Mouse (Mus musculus): ENCODE results near the gene Gm20388. TPM values are rescaled to one million over a fixed set of nuclear protein-coding genes. Genes with fewer than 3 reads are reported as not detected.

Gene Gm20388
- polyA plus RNA-seq, 1 experiment: 28.1 TPM

- H3K4me3 ChIP-seq (ENCODE audit: low read depth, low read length): no peak overlapping the region
- H3K9me3 ChIP-seq (replicated peaks; ENCODE audit: control insufficient read depth, insufficient read depth, low read length, poor library complexity, severe bottlenecking): no peaks in the 10 kb centered on the region
- no peaks in the 10 kb centered on the region for H3K4me1 ChIP-seq (ENCODE audit: control insufficient read depth, insufficient read depth, low read length)
- no peaks in the 10 kb centered on the region for H3K27me3 ChIP-seq (ENCODE audit: control insufficient read depth, insufficient read depth, low read length, poor library complexity, severe bottlenecking)
- H3K36me3 ChIP-seq (ENCODE audit: control insufficient read depth, insufficient read depth, low read length, poor library complexity, severe bottlenecking): peaks cover 11% of the 10 kb centered on the region
- no peak overlapping the region; the same call in 1 of the 2 replicates for H3K27ac ChIP-seq (ENCODE audit: insufficient read depth, low read length)
- TF ChIP-seq EP300 (IDR thresholded peaks at IDR 0.05; ENCODE audit: insufficient read depth, low read depth, low read length) (no peak), CTCF (IDR thresholded peaks at IDR 0.05; ENCODE audit: low read depth, low read length) (no peak), POLR2A (IDR thresholded peaks at IDR 0.05; ENCODE audit: insufficient read depth, low read length) (no peak)
- H3K9ac ChIP-seq (ENCODE audit: low read depth, poor library complexity, severe bottlenecking): no peak overlapping the region
Measured at GRCm38 (mm10) chr8:121846815-121847214, 1936.2 kb downstream of the Gm20388 start.

GRCm38 (mm10) chr8:121847261-121847822 lies 1936.7 kb downstream of the Gm20388 start:
- Histone ChIP-seq H3K4me3 (ENCODE audit: low read depth, low read length) (no peak overlapping the region), H3K36me3 (ENCODE audit: control insufficient read depth, insufficient read depth, low read length, poor library complexity, severe bottlenecking) (peaks cover 11% of the 10 kb centered on the region), H3K4me1 (ENCODE audit: control insufficient read depth, insufficient read depth, low read length) (peaks cover 2% of the 10 kb centered on the region), H3K9me3 (replicated peaks; ENCODE audit: control insufficient read depth, insufficient read depth, low read length, poor library complexity, severe bottlenecking) (no peaks in the 10 kb centered on the region), H3K27ac (ENCODE audit: insufficient read depth, low read length) (no peak overlapping the region; the same call in 1 of the 2 replicates), H3K27me3 (ENCODE audit: control insufficient read depth, insufficient read depth, low read length, poor library complexity, severe bottlenecking) (no peaks in the 10 kb centered on the region), H3K9ac (ENCODE audit: low read depth, poor library complexity, severe bottlenecking) (no peak overlapping the region)
- TF ChIP-seq CTCF (IDR thresholded peaks at IDR 0.05; ENCODE audit: low read depth, low read length): no peak
- no peak for TF ChIP-seq POLR2A (IDR thresholded peaks at IDR 0.05; ENCODE audit: insufficient read depth, low read length)
- TF ChIP-seq EP300 (IDR thresholded peaks at IDR 0.05; ENCODE audit: insufficient read depth, low read depth, low read length): no peak

GRCm38 (mm10) chr8:121847987-121848386 lies 1937.3 kb downstream of the Gm20388 start:
- TF ChIP-seq EP300 (IDR thresholded peaks at IDR 0.05; ENCODE audit: insufficient read depth, low read depth, low read length) (no peak), CTCF (IDR thresholded peaks at IDR 0.05; ENCODE audit: low read depth, low read length) (no peak), POLR2A (IDR thresholded peaks at IDR 0.05; ENCODE audit: insufficient read depth, low read length) (no peak)
- peak overlapping the region; percentile 49; the same call in 1 of the 2 replicates for H3K9ac ChIP-seq (ENCODE audit: low read depth, poor library complexity, severe bottlenecking)
- H3K27me3 ChIP-seq (ENCODE audit: control insufficient read depth, insufficient read depth, low read length, poor library complexity, severe bottlenecking): no peaks in the 10 kb centered on the region
- H3K4me1 ChIP-seq (ENCODE audit: control insufficient read depth, insufficient read depth, low read length): peaks cover 2% of the 10 kb centered on the region
- peaks cover 10% of the 10 kb centered on the region for H3K36me3 ChIP-seq (ENCODE audit: control insufficient read depth, insufficient read depth, low read length, poor library complexity, severe bottlenecking)
- no peak overlapping the region for H3K27ac ChIP-seq (ENCODE audit: insufficient read depth, low read length)
- no peaks in the 10 kb centered on the region for H3K9me3 ChIP-seq (replicated peaks; ENCODE audit: control insufficient read depth, insufficient read depth, low read length, poor library complexity, severe bottlenecking)
- no peak overlapping the region for H3K4me3 ChIP-seq (ENCODE audit: low read depth, low read length)

GRCm38 (mm10) chr8:121848495-121848894 lies 1937.9 kb downstream of the Gm20388 start:
- Histone ChIP-seq H3K4me1 (ENCODE audit: control insufficient read depth, insufficient read depth, low read length) (peaks cover 2% of the 10 kb centered on the region), H3K9ac (ENCODE audit: low read depth, poor library complexity, severe bottlenecking) (peak overlapping the region; percentile 49), H3K4me3 (ENCODE audit: low read depth, low read length) (no peak overlapping the region), H3K27ac (ENCODE audit: insufficient read depth, low read length) (peak overlapping the region; percentile 11; the same call in 1 of the 2 replicates), H3K9me3 (replicated peaks; ENCODE audit: control insufficient read depth, insufficient read depth, low read length, poor library complexity, severe bottlenecking) (no peaks in the 10 kb centered on the region), H3K27me3 (ENCODE audit: control insufficient read depth, insufficient read depth, low read length, poor library complexity, severe bottlenecking) (no peaks in the 10 kb centered on the region), H3K36me3 (ENCODE audit: control insufficient read depth, insufficient read depth, low read length, poor library complexity, severe bottlenecking) (peaks cover 6% of the 10 kb centered on the region)
- TF ChIP-seq POLR2A (IDR thresholded peaks at IDR 0.05; ENCODE audit: insufficient read depth, low read length): no peak
- TF ChIP-seq EP300 (IDR thresholded peaks at IDR 0.05; ENCODE audit: insufficient read depth, low read depth, low read length): no peak
- no peak for TF ChIP-seq CTCF (IDR thresholded peaks at IDR 0.05; ENCODE audit: low read depth, low read length)

DNA sequence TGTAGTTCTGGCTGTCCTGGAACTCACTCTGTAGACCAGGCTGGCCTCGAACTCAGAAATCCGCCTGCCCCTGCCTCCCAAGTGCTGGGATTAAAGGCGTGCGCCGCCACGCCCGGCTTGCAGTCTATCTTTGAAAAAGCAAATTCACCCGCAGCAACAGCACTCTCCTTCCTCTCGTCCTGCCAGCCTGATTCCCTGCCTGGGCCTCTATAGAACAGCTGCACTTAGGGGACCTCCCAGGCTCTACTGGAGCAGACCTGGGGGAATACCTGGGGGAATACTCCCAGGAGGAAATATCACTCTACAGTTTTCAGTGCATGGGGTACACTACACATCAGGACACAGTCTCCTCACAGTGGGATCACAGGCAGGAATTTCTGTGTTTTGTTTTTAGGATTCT lies 1938.7 kb downstream of the Gm20388 start:
- no peak overlapping the region for H3K9ac ChIP-seq (ENCODE audit: low read depth, poor library complexity, severe bottlenecking)
- no peaks in the 10 kb centered on the region for H3K9me3 ChIP-seq (replicated peaks; ENCODE audit: control insufficient read depth, insufficient read depth, low read length, poor library complexity, severe bottlenecking)
- H3K4me3 ChIP-seq (ENCODE audit: low read depth, low read length): no peak overlapping the region
- no peak for TF ChIP-seq POLR2A (IDR thresholded peaks at IDR 0.05; ENCODE audit: insufficient read depth, low read length)
- no peak for TF ChIP-seq CTCF (IDR thresholded peaks at IDR 0.05; ENCODE audit: low read depth, low read length)
- TF ChIP-seq EP300 (IDR thresholded peaks at IDR 0.05; ENCODE audit: insufficient read depth, low read depth, low read length): no peak
- H3K36me3 ChIP-seq (ENCODE audit: control insufficient read depth, insufficient read depth, low read length, poor library complexity, severe bottlenecking): no peaks in the 10 kb centered on the region
- H3K27me3 ChIP-seq (ENCODE audit: control insufficient read depth, insufficient read depth, low read length, poor library complexity, severe bottlenecking): no peaks in the 10 kb centered on the region
- H3K27ac ChIP-seq (ENCODE audit: insufficient read depth, low read length): no peak overlapping the region
- peaks cover 2% of the 10 kb centered on the region for H3K4me1 ChIP-seq (ENCODE audit: control insufficient read depth, insufficient read depth, low read length)

- Histone ChIP-seq H3K4me3 (ENCODE audit: low read depth, low read length) (no peak overlapping the region; the same call in 1 of the 2 replicates), H3K27ac (ENCODE audit: insufficient read depth, low read length) (peak overlapping the region; percentile 82), H3K36me3 (ENCODE audit: control insufficient read depth, insufficient read depth, low read length, poor library complexity, severe bottlenecking) (no peaks in the 10 kb centered on the region), H3K4me1 (ENCODE audit: control insufficient read depth, insufficient read depth, low read length) (peaks cover 2% of the 10 kb centered on the region), H3K9ac (ENCODE audit: low read depth, poor library complexity, severe bottlenecking) (peak overlapping the region; percentile 88), H3K9me3 (replicated peaks; ENCODE audit: control insufficient read depth, insufficient read depth, low read length, poor library complexity, severe bottlenecking) (no peaks in the 10 kb centered on the region), H3K27me3 (ENCODE audit: control insufficient read depth, insufficient read depth, low read length, poor library complexity, severe bottlenecking) (no peaks in the 10 kb centered on the region)
- TF ChIP-seq POLR2A (IDR thresholded peaks at IDR 0.05; ENCODE audit: insufficient read depth, low read length) (no peak), EP300 (IDR thresholded peaks at IDR 0.05; ENCODE audit: insufficient read depth, low read depth, low read length) (no peak), CTCF (IDR thresholded peaks at IDR 0.05; ENCODE audit: low read depth, low read length) (peak; percentile 98)
Measured at GRCm38 (mm10) chr8:121850018-121850417, 1939.4 kb downstream of the Gm20388 start.

All from ES-Bruce4 (cell line).